Mouse (Mus musculus) ovary, postnatal 10 days (tissue): ENCODE data around the gene Gspt1.
"Not testable (repeated sequence)": the region's sequence is repeated elsewhere in the genome, so short reads cannot be mapped to it uniquely, and the experiment has no call there.

Experiments
- DNase-seq: peaks from one replicate; pipeline ENCODE4 v3.0.0; 2022; ENCODE audit warnings: low spot score

Gene Gspt1

DNA sequence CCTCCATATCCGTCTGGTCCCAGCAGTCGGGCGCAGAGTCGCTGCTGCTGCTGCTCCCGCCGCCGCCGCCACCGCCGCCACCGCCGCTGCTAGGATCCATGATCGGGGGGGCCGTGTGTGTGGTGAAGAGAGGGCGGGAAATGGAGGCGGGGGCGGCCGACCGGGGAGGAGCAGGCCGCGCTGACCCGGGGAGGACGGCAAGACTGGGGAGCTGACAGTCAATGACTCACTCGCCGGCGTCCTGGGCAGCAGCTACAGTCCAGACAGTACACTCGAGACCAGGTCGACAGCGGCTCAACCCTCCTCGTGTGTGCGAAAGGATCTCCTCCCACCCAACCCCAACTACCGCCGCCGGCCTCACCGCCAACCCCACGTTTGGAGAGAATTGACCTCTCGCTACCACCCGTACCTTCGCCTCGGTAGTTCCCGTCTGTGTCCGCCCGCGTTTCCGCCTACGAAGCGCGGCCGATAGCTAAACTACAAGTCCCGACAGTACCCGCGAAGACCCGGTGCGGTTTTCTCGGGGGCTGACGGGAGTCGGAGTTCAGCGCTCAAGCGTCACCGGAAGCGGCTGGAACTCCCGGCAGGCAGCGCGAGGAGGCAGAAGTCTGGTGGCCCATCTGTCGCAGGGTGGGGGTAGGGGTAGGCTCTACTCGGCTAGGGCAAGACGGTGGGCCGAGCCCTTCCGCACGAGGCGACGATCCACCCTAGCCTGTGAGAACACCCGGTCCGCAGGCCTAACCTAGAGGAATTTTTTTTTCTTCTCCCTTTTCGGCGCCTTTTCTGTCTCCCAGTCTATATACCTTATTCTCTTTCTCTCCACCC, at the start of gene Gspt1:
Gene Gspt1 (minus strand): TSS at position 428 of the 825 bp plus-strand sequence.
- DNase-seq, result peak; percentile 91

DNA sequence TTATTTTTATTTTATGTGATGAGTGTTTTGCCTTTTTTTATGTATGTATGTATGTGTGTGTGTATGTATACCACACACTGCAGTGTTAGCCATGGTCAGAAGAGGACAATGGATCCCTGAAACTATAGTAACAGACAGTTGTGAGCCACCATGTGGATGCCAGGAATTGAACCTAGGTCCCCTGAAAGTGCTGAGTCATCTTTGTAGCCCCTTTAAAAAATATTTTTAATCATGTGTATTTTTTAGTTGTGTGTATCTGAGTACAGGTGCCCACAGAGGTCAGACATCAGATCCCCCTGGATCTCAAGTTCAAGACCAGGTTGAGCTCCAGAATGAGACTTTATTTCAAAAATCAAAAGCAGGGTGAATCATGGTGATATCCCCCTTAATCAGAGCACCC, 49.6 kb upstream of the Gspt1 start:
- DNase-seq, result no peak

DNA sequence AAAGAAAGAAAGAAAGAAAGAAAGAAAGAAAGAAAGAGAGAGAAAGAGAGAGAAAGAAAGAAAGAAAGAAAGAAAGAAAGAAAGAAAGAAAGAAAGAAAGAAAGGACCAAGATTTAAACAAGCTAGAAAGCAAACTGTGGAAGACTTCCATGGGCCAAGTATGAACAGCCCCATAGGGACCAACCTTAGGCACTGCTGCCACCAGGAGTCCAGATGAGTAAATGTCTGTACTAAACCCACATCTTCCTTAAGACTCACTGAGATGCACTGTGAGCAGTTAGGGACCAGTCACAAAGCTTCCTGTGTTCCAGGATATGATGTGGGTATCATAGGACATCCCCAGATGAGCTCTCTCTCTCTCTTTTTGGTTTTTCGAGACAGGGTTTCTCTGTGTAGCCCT, 43.6 kb upstream of the Gspt1 start:
- not testable (repeated sequence) for DNase-seq

DNA sequence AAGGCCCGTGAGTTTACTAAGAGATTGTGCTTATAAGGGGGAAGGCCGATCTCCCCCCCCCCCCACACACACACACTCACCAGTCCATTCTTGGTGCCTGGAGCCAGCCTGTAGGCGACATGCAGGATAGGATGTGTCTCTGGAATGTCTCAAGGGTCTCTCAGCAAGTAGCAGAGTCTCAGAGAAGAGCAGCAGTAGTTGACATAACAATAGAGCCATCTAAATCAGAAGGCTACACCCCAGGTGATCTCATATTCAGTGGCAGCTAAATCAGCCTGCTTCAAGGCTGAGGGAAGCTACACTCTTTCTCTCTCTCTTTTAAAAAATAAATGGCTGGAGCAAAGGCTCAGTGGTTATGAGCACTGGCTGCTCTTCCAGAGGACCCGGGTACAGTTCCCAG, 41.5 kb upstream of the Gspt1 start:
- DNase-seq, result not testable (repeated sequence)

DNA sequence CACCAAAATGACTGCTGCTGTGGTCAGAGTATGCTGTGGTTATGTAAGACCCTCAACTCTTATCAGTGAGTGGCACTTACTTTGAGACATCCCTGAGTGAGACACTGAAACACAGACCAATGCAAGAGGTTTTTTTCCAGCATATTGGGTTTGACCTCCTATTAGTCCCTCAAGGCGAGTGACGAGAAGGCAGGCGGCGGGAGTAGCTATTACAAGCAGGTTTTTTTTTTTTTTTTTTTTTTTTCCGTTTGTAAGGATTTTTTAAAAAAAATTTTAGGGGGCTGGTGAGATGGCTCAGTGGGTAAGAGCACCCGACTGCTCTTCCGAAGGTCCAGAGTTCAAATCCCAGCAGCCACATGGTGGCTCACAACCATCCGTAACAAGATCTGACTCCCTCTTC, 34.7 kb upstream of the Gspt1 start:
- DNase-seq, result not testable (repeated sequence)

DNA sequence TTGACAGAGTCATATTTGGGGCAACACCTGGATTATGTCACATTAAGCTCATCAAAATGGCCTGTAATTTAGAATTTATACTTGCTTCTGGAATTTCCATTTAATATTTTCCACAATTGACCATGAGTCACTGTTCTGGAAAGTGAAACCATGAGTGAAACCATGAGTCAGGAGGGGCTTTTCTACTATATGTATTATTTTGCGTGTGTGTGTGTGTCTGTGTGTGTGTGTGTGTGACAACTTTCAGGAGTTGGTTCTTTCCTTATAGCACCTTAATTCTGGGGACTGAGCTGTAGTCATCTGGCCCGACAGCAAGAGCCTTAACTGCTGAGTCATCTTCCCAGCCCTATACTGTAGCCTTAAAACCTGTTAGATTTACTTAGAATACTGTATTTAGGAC, 31.8 kb upstream of the Gspt1 start:
- no peak for DNase-seq

DNA sequence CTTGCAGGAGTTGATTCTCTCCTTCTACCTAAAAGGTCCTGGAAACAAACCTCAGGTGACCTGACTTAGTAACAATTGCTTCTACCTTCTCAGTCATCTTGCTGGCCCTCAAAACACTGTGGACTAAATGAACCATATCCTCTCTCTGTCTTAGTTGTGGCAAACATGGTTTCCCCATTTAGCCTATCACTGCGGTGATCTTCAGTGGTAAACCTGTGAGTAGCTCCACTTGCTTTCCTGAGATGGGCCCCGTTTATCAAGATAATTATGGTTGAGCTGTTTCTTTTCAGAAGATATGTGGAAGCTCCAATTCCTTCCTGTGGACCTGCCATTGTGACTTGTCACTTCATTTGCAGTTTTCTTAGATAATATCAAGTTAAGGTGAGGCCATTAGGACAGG, 30.8 kb upstream of the Gspt1 start:
- no peak for DNase-seq

DNA sequence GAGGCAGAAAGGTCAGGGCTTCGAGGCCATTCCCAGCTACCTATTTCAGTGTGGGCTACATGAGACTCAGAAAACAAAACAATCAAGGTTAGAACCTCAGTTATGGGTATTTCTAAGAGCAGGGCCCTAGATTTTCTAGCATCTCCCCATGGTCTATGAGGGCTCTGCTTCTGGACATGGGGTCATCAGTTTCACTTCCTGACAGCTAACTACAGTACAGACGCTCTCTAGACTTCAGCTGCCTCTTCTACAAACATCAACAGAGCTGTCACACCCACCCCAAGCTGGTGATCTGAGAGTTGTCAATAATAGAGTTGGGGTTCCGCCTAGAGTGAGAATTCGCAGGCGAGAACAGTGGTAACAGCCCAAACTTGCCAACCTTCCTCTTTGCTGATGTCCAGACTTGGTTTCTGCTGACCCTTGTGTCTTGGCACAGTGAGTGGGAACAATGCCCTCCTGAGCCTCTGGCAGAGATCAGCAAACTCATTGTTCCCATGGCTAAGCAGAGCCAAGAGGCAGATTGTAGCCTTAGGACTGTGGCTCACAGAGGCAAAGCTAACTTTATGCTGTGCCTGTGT, 28.6 kb upstream of the Gspt1 start:
- no peak for DNase-seq

DNA sequence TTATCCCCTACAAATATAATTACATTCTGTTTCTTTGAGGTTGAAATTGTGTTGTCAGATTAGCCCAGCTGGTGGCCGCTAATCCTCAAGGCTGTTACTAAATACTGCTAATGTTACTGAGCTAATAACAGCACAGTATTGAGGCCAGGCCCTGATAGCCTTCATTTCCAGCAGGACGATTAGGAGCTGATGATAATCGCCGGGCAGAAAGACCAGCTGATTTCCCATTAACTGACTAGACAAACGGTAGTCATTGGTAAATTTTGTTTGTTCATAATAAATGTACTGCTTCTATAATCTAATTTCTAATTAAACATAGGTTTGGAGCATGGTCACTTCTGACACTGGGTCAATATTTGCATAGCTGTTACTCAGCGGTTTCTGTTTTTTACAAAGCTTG, 24.7 kb upstream of the Gspt1 start:
- DNase-seq, result no peak

DNA sequence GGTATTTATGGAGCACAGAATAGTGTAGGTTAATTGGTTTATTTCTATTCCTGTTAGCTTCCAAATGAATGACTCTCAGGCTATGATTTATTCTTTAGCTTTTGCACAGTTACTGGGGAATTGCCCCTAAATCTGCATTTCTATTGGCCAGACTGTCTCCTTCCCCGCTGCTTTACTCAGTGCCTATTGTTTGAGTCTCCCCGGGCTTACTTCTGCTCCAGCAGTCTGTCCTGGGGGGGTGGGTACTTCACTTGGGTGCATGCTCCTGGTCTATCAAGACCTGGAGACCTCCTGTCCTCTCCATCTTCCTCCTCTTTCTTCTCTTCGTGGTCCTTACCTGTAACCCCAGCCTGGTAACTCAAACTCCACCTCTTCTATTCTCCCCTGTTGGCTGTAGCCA, 22.8 kb upstream of the Gspt1 start:
- DNase-seq, result no peak

DNA sequence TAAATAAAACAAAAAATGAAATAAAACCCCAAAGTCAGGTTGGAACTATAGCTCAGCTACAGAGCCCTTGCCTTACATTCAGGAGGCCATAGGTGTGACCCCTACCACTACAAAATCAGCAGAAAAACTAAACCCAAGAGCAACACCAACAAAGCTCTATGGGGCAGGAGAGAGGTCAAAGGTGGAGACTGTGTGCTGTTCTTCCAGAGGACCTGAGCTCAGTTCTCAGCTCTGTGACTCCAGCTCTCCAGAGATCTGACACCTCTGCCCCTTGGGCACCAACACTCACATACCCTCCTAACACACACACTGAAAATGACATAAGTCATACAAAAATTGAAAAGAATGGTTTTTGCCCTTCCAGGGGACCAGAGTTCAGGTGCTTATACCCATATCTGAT, 16.9 kb upstream of the Gspt1 start:
- no peak for DNase-seq

DNA sequence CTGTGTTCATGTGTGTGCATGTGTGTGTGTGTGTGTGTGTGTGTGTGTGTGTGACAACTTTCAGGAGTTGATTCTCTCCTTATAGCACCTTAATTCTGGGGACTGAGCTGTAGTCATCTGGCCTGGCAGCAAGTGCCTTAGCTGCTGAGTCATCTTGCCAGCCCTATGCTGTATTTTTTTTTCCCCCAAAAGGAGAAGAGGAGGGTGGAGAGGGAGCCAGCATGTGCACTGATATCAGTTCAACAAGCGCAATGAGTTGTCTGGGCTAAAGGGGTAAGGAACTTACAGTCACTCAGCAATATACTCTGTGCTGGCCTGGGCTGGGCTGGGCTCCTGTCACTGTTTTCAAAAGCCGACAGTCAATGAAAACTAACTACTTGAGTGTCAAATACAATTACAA, 16.5 kb upstream of the Gspt1 start:
- no peak for DNase-seq

DNA sequence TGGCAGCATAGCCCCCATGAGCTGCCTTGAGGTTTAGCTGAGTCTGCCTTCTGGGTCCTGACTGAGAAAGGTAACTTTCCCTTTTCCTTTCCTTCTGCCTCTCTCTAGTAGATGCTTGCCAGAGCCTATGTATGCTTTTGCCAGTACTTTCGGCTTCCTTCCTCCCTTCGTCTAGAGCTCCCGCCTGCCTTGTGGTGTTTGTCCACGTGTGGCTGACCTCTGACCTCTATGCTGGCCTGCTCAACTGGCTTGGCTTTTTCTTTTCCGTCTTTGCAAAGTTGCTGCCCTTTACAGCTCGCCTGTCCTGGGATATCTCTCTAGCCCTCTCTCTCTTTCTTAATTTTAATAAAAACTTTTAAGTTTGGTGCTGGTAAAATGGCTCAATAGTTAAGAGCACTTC, 15.7 kb upstream of the Gspt1 start:
- no peak for DNase-seq

DNA sequence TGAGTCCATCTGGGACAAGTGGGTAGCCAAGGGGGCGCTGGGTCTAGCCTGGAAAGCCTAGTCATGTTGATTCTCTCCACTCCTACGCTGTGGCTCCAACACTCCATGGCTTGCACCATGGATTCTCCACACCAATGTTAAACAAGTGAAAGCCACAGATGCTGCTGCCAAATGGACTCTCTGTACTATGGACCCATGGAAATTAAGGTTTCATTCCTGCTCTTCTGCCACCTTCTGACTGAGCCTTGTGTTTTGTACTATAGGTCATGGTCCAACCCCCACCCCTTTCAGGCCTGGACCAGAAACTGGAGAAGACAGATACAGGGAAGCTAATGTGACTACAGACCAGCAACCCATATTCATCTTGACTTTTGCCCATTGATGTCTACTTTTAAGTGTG, 12.4 kb upstream of the Gspt1 start:
- DNase-seq, result no peak

DNA sequence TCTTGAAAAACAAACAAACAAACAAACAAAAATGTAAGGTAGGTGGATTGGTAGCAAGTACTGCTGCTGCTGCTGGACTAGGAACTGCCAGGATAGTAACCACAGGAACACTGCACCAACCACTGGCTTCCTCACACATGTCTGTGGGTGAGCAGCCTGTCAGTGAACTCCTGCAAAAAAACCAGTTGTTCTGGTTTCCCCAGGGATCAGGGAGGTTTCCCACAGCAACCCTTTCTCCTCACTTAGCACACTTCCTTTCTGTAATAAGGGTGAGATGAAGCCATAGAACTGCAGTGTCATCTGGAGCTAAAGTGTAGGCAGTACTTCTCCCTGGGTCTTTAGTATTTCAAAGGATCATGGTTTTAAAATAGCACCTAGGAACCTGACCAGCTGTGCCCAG, 9.1 kb upstream of the Gspt1 start:
- no peak for DNase-seq

DNA sequence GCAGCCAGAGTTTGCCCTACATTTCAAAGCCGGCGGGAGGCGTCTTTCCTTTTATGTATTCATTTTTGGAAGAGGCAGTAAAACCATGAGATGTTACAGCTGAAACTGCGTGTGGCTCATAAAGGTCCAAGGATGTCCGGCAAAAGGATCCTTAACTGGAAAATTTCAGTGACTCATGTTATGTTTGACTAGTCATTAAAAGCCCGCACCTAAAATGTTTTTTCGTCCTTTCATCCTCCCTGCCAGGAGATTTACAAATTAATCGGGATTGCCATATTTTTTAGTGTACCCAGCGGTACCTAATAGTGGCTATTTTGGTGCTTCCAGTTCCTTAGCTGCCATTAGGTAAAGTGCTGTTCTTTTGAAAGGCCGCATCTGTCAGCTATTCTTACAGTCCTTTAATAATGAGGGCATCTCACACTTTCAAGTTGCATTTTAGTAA, 619 bp upstream of the Gspt1 start:
- no peak for DNase-seq

DNA sequence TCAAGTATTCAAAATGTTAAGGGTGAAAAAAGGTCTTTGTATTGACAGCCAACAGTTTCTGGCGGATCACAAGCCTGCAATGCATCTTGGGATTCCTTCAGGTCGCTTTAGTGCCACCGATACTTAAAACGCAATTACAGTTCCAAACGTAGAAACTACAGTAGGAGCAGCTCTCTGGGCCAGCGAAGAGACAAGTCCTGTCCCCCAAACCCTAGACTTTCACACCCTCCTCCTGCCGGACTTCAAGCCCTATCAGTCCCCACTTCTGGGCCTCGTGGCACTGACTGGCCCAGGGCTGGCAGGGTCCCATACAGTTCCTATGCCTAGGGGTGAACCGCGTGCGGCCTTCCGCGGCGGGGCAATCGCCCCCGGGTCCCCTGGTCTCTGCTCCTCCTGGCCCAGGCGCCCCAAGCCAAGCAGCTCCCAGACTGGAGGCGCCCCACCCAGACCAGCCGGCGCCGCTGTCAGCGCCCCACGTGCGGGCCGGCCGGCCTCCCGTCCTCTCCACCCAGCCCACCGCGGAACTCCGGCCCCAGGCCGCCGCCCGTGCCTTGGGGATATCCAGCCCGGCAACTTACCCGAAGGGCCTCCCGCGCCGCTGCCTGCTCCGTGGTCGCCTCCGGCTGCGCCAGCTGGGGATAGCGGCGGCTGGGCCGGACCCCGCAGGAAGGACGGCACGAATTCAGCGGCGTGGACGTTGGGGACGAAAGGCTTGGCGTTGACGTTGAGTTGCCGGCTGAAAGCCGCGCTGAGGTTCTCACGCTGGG, 877 bp downstream of the Gspt1 start:
- peak; percentile 21 for DNase-seq

DNA sequence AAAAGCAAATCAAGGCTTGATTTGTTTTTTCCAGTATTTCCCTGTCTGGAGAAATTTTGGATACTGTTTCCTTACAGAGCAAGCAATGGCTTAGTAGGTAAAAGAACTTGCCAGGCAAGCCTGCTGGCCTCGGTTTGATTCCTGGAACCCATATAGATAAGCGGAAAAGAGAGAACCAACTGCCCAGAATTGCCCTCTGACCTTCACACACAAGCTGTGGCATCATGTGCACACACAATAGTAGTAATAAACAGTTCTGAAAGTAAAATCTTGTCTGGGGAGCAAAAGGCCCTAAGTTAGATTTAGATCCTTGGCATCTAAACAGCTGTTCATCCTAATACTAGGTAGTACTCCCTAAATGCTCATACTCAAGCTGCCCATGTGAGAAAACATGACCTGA, 6.3 kb downstream of the Gspt1 start:
- no peak for DNase-seq

DNA sequence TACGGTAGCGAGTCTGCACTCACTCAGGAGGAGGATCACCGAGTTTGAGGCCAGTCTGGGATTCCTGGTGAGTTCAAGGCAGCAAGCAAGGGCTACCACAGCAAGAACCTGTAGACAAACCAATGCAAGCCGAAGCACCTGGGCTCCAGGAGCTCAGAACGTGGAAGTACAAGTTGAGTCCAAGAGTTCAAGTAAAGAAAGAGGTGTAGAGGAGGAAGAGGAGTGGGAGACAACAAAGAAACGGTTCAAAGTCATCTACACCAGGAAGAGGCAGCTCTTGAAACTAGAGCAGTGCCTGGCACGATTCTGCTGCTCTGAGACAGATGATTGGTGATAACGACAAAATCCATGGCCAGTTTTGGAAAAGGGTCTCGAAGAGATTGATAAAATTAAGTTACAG, 8.4 kb downstream of the Gspt1 start:
- no peak for DNase-seq

DNA sequence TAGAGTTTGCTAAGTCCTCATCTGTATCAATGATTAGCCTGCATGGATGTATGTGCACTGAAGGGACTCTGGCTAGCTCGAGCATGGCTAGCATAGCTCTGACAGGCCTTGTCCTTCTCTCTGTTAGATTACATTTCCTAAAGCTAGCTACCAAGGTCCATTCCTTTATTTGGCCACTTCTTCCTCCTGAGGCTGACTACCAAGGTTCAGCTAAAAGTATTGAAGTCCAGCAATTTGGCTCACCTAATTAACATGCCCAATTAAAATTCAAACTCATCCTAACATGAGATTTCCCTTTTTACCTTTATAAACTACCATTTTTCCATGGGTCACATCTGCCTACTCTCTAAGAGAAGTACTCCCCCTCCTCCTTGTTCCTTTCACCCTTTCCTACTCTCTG, 11.7 kb downstream of the Gspt1 start:
- no peak for DNase-seq

DNA sequence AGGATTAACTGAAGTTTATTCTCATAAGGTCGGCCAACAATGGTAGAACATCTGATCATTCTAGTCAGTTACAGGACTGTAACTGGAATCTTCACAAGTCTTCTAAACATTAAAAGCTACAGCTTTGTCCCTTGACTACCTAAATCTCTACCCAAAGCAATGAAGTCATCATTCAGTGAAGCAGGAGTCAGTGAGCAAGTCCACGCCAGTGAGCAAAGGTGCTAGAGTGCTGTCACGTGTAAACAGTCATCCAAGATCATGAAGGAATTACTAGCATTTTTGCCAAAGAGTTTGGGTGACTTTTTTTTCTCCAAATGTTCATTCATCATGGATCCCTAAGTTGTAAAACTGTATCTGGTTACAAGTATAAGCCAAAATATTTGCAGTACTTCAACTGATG, 36.3 kb downstream of the Gspt1 start:
- no peak for DNase-seq

DNA sequence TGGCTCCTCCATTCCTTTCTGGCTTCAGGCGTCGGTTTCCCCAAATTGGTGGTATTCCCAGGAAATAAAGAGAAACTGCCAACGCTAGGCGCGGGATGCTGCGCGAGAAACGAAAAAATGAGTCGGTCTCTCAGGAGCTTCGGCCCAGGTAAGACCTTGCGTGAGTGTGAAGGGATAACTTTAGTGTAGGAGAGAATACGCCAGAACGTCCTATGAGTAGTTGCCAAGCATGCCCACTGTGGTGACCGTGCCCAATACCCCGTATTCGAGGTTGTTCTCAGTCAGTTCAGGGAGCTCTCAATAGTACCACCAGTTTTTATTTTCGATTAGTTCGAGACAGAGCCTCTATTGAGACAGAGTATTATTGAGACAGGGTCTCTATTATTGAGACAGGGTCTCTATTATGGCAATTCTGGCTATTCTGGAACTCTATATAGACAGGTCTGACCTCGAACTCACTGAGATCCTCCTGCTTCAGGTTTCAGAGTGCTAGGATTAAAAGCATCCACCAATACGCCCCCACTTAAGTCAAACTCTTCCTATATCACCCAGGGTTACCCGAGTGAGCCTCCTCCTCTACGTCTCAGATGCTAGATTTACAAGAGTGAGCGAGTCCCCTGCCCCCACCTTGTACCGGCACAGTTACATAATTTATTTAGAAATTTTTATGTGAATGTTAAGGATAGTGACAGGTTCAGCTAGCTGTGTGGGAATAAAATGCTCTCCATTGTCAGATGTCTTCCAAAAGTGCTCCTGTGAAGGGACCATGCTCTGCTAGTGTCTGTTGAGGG, 50.3 kb downstream of the Gspt1 start:
- no peak for DNase-seq
